In genomic region chr1:168012069-168012468, GRCm38 (mm10) we compare ENCODE assay signal across 12 mouse cellular contexts.
A peak's percentile ranks its signal among the peaks of the same experiment; 100 is the strongest.
DNase-seq lines count a peak whose midpoint lies in the region; ATAC-seq and TF ChIP-seq lines count a peak whose summit lies in the region.
"Had no signal": no experiment of that assay in that cellular context is flagged by ENCODE, and none has a peak within 500 bp of the region (broad histone marks: within the 10 kb centered on the region; RNA-seq: fewer than 3 reads in every experiment).

No protein-coding gene starts in this region.

- H3K27ac ChIP-seq in limb, embryonic 14.5 days (replicated peaks; ENCODE audit: low read depth, low read length), result no peak overlapping the region
- H3K27ac ChIP-seq in limb, embryonic 10.5 days, result no peak overlapping the region
- H3K27ac ChIP-seq: forebrain, embryonic 15.5 days; liver, embryonic 14.5 days; midbrain, embryonic 13.5 days had no signal

- 81% methylated on average over 4 of the region's 4 CpGs for WGBS in limb, embryonic 14.5 days
- 88% methylated on average over 4 of the region's 4 CpGs for whole genome bisulfite sequencing in limb, embryonic 10.5 days

- no peaks in the 10 kb centered on the region for H3K27me3 ChIP-seq in limb, embryonic 14.5 days (ENCODE audit: control insufficient read depth, insufficient read depth, low read length)
- no peaks in the 10 kb centered on the region for H3K27me3 ChIP-seq in limb, embryonic 10.5 days (ENCODE audit: low read depth, poor library complexity, severe bottlenecking)
- H3K27me3 ChIP-seq: forebrain, embryonic 15.5 days; midbrain, embryonic 13.5 days had no signal

- no peaks in the 10 kb centered on the region for H3K9me3 ChIP-seq in limb, embryonic 14.5 days (ENCODE audit: control insufficient read depth, low read length)
- no peaks in the 10 kb centered on the region for H3K9me3 ChIP-seq in limb, embryonic 10.5 days (replicated peaks)
- H3K9me3 ChIP-seq: forebrain, embryonic 15.5 days; midbrain, embryonic 13.5 days had no signal

- H3K4me3 ChIP-seq in limb, embryonic 14.5 days (replicated peaks; ENCODE audit: low read length), result no peak overlapping the region
- no peak overlapping the region for H3K4me3 ChIP-seq in limb, embryonic 10.5 days
- H3K4me3 ChIP-seq: forebrain, embryonic 15.5 days; midbrain, embryonic 13.5 days had no signal

- no peak overlapping the region for H3K9ac ChIP-seq in limb, embryonic 14.5 days (ENCODE audit: low read depth, low read length, severe bottlenecking)
- H3K9ac ChIP-seq: forebrain, embryonic 15.5 days; liver, embryonic 14.5 days; midbrain, embryonic 13.5 days had no signal

- H3K4me1 ChIP-seq in limb, embryonic 14.5 days (ENCODE audit: control insufficient read depth, insufficient read depth, low read length), result no peaks in the 10 kb centered on the region
- H3K4me1 ChIP-seq in limb, embryonic 10.5 days, result no peaks in the 10 kb centered on the region
- H3K4me1 ChIP-seq: forebrain, embryonic 15.5 days; midbrain, embryonic 13.5 days had no signal

- TF ChIP-seq POLR2A in limb, embryonic 14.5 days (IDR thresholded peaks at IDR 0.05; ENCODE audit: borderline replicate concordance, extremely low read depth, insufficient read depth, insufficient read length), result no peak

- DNase-seq in adrenal gland, postnatal 10 days, result peak; percentile 3
- no peak for DNase-seq in adrenal gland, adult (ENCODE audit: inconsistent age in 2 of 2, low spot score in 1 of 2)
- peak; percentile 7 for DNase-seq in limb, embryonic 14.5 days (ENCODE audit: low spot score)
- DNase-seq in limb, embryonic 10.5 days (ENCODE audit: low spot score), result no peak
- peak; percentile 40 for DNase-seq in heart, postnatal 25 days (ENCODE audit: low spot score)
- DNase-seq in lung, postnatal 25 days (ENCODE audit: low spot score), result peak; percentile 76
- no peak for DNase-seq in cerebellum, adult 9-11 months
- DNase-seq in frontal cortex, postnatal 10 days (ENCODE audit: low spot score in 2 of 2), result no peak
- DNase-seq: cerebellum, adult 9-10 months had no signal

- H3K36me3 ChIP-seq in limb, embryonic 14.5 days (ENCODE audit: control insufficient read depth, insufficient read depth, low read length), result no peaks in the 10 kb centered on the region
- H3K36me3 ChIP-seq in limb, embryonic 10.5 days, result no peaks in the 10 kb centered on the region
- H3K36me3 ChIP-seq: forebrain, embryonic 15.5 days; midbrain, embryonic 13.5 days had no signal

- ATAC-seq in limb, embryonic 14.5 days (ENCODE audit: low FRiP score, low read depth), result no peak
- ATAC-seq: forebrain, embryonic 15.5 days; midbrain, embryonic 13.5 days had no signal

- intact Hi-C loops in heart, postnatal 25 days (cut with DNase I), result no loop called here

- H3K4me2 ChIP-seq in limb, embryonic 14.5 days (replicated peaks; ENCODE audit: low read depth, low read length, severe bottlenecking), result no peak overlapping the region
- H3K4me2 ChIP-seq: forebrain, embryonic 15.5 days; midbrain, embryonic 13.5 days had no signal

Comparison
In these comparisons a context has a peak if more than half of its experiments do, and no peak if none do; other contexts are left out.
1. DNase-seq: peak in adrenal gland, postnatal 10 days (single experiment), limb, embryonic 14.5 days (single experiment), heart, postnatal 25 days (single experiment) and lung, postnatal 25 days (single experiment); none in adrenal gland, adult (0 of 2), limb, embryonic 10.5 days (single experiment), cerebellum, adult 9-11 months (single experiment) and frontal cortex, postnatal 10 days (0 of 2).